Mouse (Mus musculus) brain, embryonic 14.5 days (tissue): Measurements from ENCODE around the gene Olfr1107.

Experiments used
- CTCF ChIP-seq: fragments of 200-500 bp; IDR thresholded peaks from 2 replicates; pipeline ENCODE4 v1.5.1; 2012; ENCODE audit warnings: inconsistent platforms, mild to moderate bottlenecking, moderate library complexity, borderline replicate concordance; ENCODE audit not compliant: insufficient read depth, insufficient read length; ENCODE audit errors: extremely low read depth
- POLR2A ChIP-seq: fragments of 200-500 bp; IDR thresholded peaks from 2 replicates; pipeline ENCODE4 v1.6.1; 2012; ENCODE audit warnings: mild to moderate bottlenecking, inconsistent platforms, borderline replicate concordance; ENCODE audit not compliant: poor library complexity, insufficient read depth, insufficient read length, severe bottlenecking; ENCODE audit errors: extremely low read depth

- TF ChIP-seq CTCF: no peak
- no peak for TF ChIP-seq POLR2A
These were observed 38.9 kb upstream of the Olfr1107 start, which contains the start of gene Olfr259 for GRCm38 (mm10) chr2:87114467-87114866.
